Mouse (Mus musculus) right cerebral cortex, postnatal 4 days (tissue): ENCODE results near the gene Glipr1l3.
"Not testable (repeated sequence)": the region's sequence is repeated elsewhere in the genome, so short reads cannot be mapped to it uniquely, and the experiment has no call there.

Source experiments
- DNase-seq: peaks from one replicate; pipeline ENCODE4 v3.0.0-alpha.2; 2022

Gene Glipr1l3

DNA sequence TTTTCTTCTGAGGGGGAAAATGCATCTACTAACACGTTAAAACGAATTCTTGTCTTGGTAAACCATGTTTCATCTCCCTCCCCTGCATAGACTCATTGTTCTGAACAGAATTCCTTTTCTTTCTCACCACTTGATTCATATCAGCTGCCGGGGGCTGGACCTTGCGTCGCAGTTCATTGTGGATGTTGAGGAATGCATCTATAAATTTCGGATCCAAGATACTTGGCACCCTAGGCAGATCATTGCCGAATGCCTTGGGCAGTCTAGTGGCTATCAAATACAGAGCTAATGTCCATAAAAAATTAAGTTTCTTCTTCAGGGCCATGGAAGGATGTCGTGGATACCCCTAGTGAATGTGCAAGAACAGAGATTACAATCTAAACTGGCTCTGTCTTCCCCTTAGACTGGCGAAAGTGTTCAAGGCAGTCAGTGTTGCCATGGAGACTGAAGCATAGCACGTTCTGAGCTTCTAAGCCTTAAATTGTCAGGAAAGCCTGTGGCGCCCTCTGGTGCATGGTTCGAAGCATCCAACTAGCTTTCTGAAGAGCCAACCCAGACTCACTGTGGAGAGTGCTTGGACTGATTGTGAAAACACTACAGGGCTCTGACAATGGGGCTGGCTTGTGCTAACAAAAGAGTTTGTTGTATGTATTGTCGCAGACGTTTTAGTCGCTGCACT is at the start of gene Glipr1l3:
Gene Glipr1l3 (minus strand): TSS at position 446 of the 679 bp plus-strand sequence.
- peak; percentile 94 for DNase-seq

DNA sequence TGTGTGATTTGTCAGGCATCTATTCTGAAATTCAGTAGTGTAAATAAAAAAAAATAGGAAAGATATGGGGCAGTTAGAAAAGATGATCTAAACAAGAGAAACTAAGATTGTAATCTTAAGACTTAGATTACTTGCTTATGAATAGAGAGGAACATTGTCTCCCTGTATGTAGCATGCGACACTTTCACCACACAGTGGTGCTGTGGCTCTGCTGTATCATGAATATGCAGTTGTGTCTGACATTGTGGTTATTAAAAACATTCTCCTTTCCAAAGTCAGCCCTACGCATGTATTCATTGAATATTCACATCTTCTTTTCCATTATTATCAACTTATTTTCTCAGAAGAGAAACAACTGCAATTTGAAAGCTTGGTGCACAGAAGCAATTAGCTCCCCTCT is 43.3 kb upstream of the Glipr1l3 start:
- DNase-seq = peak; percentile 38

DNA sequence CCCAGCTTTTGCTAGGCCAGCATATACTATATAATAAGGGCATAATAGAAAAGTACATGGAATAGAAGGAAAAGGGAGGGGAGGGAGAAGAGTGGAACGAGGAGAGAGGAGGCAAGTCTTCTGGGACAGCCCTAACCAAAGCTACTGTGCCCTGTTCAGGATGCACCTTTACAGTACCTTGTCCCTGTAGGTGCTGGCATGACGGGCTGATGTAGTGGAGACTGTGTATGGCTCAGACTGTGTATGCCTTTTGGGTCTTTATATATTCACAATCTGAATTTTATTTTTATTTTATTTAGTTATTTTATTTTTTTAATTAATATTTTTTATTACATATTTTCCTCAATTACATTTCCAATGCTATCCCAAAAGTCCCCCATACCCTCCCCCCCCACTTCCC is 33.8 kb upstream of the Glipr1l3 start:
- not testable (repeated sequence) for DNase-seq

DNA sequence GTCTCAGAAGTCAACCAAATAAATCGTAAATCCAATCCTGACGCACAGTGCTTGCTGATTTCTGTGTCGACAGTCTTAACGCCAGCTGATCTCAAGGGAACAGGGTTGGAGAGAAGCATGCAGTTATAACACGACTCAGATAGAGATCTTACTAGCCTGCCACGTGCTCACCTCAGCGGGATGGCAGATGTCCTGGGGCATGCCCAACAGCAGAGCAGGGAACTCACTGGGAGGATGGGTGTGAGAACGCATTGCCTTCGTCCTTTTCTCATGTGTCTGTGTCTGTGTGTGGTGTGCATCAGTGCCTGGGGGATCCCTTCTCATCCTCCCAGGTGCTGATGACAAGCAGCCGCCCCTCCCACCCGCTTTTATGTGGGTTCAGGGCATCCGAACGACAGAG is 16.9 kb upstream of the Glipr1l3 start:
- not testable (repeated sequence) for DNase-seq

DNA sequence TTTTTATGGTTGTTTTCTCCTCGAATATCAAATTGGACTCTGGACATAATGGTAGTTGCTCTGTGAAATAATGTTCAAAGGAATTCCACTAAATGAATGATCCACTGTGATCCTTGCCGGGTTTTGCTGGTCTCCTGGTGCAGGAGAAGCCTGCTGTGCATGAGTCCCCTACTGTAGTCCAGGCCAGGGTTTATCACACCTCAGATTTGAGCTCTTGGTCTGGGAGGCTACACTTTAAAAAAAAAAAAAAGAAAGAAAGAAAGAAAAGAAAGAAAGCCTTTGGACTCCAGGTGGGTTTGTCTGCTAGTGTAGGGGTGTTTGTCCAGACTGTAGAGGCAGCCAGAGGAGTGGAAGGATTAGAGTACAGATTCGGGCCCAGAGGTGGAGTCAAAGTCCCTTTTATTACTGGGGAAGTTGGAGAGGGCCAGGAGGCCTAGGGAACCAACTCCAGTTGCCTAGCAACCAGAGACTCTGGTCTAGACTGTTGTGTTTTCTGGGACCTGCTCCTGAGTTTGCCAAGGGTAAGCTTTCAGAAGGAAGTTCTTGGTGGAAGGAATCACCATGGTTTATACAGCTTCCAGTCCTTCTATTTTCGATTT is 3.1 kb upstream of the Glipr1l3 start, which contains the start of gene Caps2:
Gene Caps2 (plus strand): TSS at position 454 of the 599 bp plus-strand sequence.
- DNase-seq = no peak

DNA sequence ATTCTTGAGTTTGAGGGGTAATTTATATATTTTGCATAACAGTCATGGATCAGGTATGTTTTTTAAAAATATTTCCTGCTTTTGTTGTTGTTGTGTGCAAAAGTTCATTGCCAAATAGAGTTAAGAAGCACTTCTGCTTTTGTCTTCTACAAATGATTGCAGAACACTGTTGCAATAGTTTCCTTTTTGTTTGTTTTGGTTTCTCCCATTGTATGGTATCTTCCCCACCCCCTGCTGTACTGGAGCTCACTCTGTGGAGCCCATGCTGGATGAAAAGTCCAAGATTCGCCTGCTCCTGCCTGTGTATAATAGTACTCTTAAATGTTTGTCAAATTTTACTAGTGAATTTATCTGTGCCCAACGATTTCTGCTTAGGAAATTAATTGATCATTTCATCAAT is 20.3 kb downstream of the Glipr1l3 start:
- no peak for DNase-seq

DNA sequence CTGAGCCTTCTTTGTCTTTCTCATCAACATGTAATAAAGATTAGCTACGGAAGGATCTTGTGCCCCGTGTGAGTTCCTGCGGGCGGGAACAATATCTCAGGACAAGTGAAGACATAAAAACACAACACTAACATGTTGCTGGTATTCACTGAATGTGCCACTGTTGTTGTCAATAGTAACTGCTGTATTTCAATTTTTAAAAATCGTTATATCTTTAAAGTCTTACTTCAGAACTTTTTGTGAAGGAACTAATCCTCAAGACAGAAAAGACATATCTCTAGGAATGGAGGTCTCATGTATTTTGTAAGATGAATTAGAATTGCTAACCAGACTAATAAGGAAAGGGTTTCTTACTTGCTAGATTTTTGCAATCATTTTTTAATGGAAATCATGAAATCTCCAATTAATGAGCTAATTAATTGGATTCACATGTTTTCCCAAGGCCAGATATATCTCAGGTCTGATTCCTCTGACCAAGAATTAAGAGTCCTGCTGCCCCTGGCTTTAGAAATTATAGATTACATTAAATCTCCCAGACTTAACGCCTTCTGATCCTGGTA is 21.2 kb downstream of the Glipr1l3 start:
- no peak for DNase-seq

DNA sequence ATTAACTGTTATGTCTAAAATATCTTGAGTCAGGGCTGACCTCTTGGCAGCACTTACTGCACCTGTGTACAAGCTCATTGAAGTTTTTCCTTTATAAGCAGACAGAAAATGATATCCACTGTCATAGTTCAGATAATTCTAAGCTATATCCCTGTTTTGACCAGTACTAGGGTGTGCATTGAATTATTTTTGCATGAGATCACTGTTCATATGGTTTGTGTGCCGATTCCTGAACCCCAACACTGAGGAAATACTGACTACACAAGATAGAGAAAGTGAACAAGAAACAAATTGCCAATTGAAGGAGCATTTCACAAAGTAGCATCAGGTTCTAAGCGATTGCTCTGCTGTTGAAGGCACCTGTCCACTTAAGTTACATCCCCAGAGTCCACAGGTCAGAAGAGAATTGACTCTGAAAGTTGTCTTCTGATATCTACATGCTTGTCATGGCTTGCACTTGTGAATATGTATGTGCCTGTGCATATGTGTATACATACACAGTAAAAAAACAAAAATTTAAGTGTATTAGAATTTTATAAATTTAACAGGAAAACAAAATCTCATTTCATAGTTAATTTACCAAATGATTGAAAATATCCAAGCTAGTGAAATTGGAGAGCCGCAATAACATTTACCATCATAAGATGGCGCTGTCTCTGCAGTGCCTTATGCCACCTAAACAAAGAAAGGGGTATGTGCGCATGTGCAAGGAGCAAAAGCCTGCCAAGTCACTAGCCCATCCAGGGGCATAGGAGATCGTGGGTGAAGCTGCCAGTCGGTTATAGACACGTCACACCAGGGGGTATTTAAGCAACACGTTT is 21.9 kb downstream of the Glipr1l3 start:
- DNase-seq = peak; percentile 42

DNA sequence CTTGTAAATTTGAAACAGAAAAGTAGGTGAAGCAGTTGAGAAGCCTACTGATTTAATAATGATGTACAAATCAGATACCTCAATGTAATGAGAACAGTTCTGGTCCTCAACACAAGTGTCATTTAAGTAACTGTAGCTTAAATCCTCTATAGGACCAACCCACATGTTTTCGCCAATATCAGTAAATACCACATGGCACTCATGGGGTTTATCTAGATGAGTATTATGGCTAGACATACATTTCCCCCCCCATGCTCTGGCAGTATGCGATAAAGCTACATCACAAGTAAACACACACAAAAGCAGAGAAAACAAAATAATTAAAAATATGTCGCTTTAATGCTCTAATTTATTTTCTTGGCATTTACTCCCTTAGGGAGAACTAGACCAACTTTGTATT is 27.9 kb downstream of the Glipr1l3 start:
- no peak for DNase-seq

DNA sequence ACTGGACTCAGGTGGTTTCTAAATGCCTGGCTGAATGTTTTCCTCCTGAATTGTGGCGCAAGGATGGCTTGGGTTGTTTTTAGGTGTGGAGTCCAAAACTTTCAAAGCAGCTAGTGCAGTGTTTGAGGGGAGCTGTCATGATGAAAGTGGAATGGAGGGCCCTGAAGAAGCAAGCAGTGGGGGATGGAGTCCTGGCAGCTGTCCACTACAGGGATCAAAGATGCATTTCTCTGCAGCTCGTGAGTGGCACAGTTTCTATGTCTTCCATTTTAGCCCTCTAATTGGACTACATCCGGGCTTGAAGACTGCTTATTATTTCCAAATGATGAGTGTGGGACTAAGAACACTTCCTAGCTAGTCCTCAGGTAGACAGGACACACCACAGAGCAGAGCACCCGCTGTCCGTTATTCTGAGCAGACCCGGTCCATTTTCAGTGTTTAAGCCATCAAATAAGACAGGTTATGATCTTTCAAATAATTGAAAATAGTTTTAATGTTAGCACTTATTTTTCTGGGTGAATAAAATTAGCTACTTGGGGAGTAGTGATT is 32.4 kb downstream of the Glipr1l3 start:
- DNase-seq = not testable (repeated sequence)

DNA sequence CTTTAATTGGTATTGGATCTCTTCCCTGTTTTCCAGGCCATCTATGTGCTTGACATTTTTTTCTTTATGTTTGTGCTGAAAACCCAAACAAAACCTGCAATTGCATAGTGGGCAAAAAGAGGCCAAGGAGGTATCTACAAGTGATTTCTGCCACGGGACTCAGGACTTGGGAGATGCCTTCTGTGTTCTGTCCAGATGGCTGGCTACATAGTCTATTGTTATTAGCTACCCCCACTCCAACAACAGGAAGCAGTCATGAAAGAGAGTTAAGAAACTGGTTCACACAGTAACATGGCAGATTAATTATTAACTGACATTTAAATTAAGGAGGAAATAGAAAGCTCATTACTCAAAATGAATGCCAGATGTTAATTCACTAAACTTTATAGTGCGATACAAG is 35.0 kb downstream of the Glipr1l3 start:
- DNase-seq = not testable (repeated sequence)

DNA sequence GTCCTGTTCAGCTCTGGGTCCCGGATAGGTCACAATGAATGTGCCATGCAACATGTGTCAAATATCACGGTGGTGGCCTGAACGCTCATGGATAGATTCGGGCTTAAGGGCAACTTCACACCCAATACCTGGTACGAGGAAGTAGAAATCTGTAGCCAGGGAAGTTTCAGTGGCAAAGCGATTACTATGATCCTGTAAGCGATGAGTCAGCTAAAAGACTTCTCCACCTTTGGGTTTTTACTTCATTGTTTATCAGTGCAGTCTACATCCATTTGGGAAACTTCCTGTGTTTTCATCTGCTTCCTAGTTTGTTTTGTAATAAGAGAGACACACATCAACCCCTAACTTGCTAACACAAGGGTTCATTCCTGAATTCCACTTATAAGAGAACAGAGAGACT is 49.7 kb downstream of the Glipr1l3 start:
- DNase-seq = no peak

DNA sequence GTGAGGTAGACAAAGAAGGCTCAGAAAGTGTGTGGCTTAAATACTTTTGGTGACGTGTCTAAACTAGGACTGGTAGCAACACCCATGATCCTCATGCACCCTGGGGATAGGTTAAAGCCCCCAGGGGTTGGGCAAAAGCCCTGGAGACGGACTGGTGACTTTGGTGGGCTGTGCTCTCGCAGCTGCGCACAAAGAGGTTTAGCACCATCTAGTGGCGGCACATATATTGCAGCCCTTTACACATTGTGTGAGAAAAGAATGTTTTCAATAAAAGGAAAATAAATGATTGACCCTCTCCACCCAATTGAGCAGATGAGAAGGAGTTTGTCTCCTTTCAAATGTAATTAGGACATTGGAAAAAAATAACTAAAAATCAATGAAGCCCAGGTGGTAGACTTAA is 54.3 kb downstream of the Glipr1l3 start:
- peak; percentile 65 for DNase-seq
